Mouse (Mus musculus) liver, embryonic 14.5 days (tissue): ENCODE results near the gene Gtpbp10. TPM values are rescaled to one million over a fixed set of nuclear protein-coding genes. Genes with fewer than 3 reads are reported as not detected.

Experiments
- ATAC-seq: fragments of 200-750 bp; cut with Nextera tagmentation; 2 replicates; pipeline ENCODE4 v1.8.0; 2017; ENCODE audit warnings: moderate number of reproducible peaks, mild to moderate bottlenecking, moderate library complexity; ENCODE audit not compliant: insufficient read depth
- DNase-seq, 3 experiments: peaks; one replicate each; pipeline ENCODE4 v3.0.0-alpha.2; 2012 to 2013; ENCODE audit warnings: low read depth in 3 of 3, low spot score in 3 of 3
- H3K27ac ChIP-seq: fragments of 300-500 bp; sonication (generic); 2 replicates; pipeline ENCODE4 v1.5.1; 2014; ENCODE audit warnings: moderate library complexity, mild to moderate bottlenecking, control low read depth, inconsistent platforms
- H3K27me3 ChIP-seq: fragments of 300-500 bp; sonication (generic); 2 replicates; pipeline ENCODE4 v1.6.1; 2014; ENCODE audit warnings: mild to moderate bottlenecking, low read length, moderate library complexity; ENCODE audit not compliant: control insufficient read depth, insufficient read depth
- H3K36me3 ChIP-seq: fragments of 300-500 bp; sonication (generic); replicated peaks from 2 replicates; pipeline ENCODE4 v1.6.1; 2014; ENCODE audit warnings: low read depth; ENCODE audit not compliant: control insufficient read depth, insufficient read depth
- H3K4me1 ChIP-seq, 2 experiments: fragments of 200-500 bp in 1 of 2; fragments of 300-500 bp in 1 of 2; sonication (generic) in 1 of 2; replicated peaks; 2 replicates each; pipeline ENCODE4 v1.6.1; 2012 to 2014; ENCODE audit warnings: antibody characterized with exemption in 1 of 2, inconsistent platforms in 1 of 2, low read length in 1 of 2; ENCODE audit not compliant: control insufficient read depth in 2 of 2, insufficient read depth in 2 of 2
- H3K4me2 ChIP-seq: fragments of 300-500 bp; sonication (generic); 2 replicates; pipeline ENCODE4 v1.6.1; 2014; ENCODE audit warnings: low read depth, mild to moderate bottlenecking, control low read depth, moderate library complexity
- H3K4me3 ChIP-seq, 2 experiments: fragments of 200-500 bp in 1 of 2; fragments of 300-500 bp in 1 of 2; sonication (generic) in 1 of 2; 2 replicates each; pipeline ENCODE4 v1.5.1; 2012 to 2014; ENCODE audit warnings: low read depth in 2 of 2, low read length in 2 of 2, mild to moderate bottlenecking in 2 of 2, control low read depth in 1 of 2, inconsistent platforms in 1 of 2, moderate library complexity in 1 of 2; ENCODE audit not compliant: insufficient read depth in 1 of 2
- H3K9ac ChIP-seq: fragments of 300-500 bp; sonication (generic); replicated peaks from 2 replicates; pipeline ENCODE4 v1.6.1; 2014; ENCODE audit warnings: mild to moderate bottlenecking, control low read depth, moderate library complexity
- H3K9me3 ChIP-seq: fragments of 300-500 bp; sonication (generic); 2 replicates; pipeline ENCODE4 v1.6.1; 2016; ENCODE audit warnings: low read length, mixed read lengths; ENCODE audit not compliant: control insufficient read depth
- CTCF ChIP-seq: IDR thresholded peaks from 2 replicates; pipeline ENCODE4 v1.5.1; 2016; ENCODE audit warnings: antibody characterized with exemption, low read depth, control low read depth
- EP300 ChIP-seq: IDR thresholded peaks from 2 replicates; pipeline ENCODE4 v1.6.1; 2016; ENCODE audit warnings: antibody characterized with exemption, low read depth
- WGBS: fragments of 180-500 bp; shearing (Covaris S2); extraction: QIAGEN DNeasy Blood & Tissue Kit; methylation state at CpG from one replicate; pipeline ENCODE4 v1.1.7; 2014; ENCODE audit not compliant: insufficient replicate concordance; 5-methylcytosine and 5-hydroxymethylcytosine counted together
- polyA plus RNA-seq, 2 experiments: library from polyadenylated mRNA; depleted of rRNA in 1 of 2; stranded (reverse) in 1 of 2; unstranded in 1 of 2; fragments of >200 nt; fragmentation: Nextera tagmentation in 1 of 2; extraction: Ambion mirVana in 1 of 2; gene quantifications; 2 replicates each; pipeline versions ENCODE4 v1.2.1 to v1.2.3; 2012 to 2014

Gene Gtpbp10
- polyA plus RNA-seq, 2 experiments, result 5.5 to 9.7 TPM

GRCm38 (mm10) chr5:5503381-5503780, 56.0 kb downstream of the Gtpbp10 start:
- WGBS, result 67% methylated on average over 4 of the region's 4 CpGs
- Histone ChIP-seq H3K4me2 (no peak overlapping the region), H3K36me3 (no peaks in the 10 kb centered on the region), H3K27me3 (no peaks in the 10 kb centered on the region), H3K4me1 (no peaks in the 10 kb centered on the region), H3K4me3 (no peak overlapping the region), H3K9ac (no peak overlapping the region), H3K27ac (no peak overlapping the region), H3K9me3 (no peaks in the 10 kb centered on the region)
- no peak for TF ChIP-seq CTCF
- no peak for DNase-seq
- no peak for ATAC-seq

- H3K4me3 ChIP-seq, result no peak overlapping the region
- H3K4me1 ChIP-seq, result no peaks in the 10 kb centered on the region
- no peaks in the 10 kb centered on the region for H3K36me3 ChIP-seq
- no peak for DNase-seq
- no peak for ATAC-seq
- WGBS, result 59% methylated on average over 2 of the region's 2 CpGs
- no peak for TF ChIP-seq CTCF
- TF ChIP-seq EP300, result no peak
- H3K27ac ChIP-seq, result no peak overlapping the region
- H3K9ac ChIP-seq, result no peak overlapping the region
- no peak overlapping the region for H3K4me2 ChIP-seq
- H3K27me3 ChIP-seq, result no peaks in the 10 kb centered on the region
- H3K9me3 ChIP-seq, result no peaks in the 10 kb centered on the region
Observed at GRCm38 (mm10) chr5:5501583-5501982, 57.8 kb downstream of the Gtpbp10 start.

- H3K27me3 ChIP-seq, result no peaks in the 10 kb centered on the region
- no peak overlapping the region for H3K4me2 ChIP-seq
- H3K4me3 ChIP-seq, result no peak overlapping the region
- ATAC-seq (no peak), DNase-seq (no peak)
- no peak overlapping the region for H3K27ac ChIP-seq
- no peaks in the 10 kb centered on the region for H3K9me3 ChIP-seq
- no peak overlapping the region for H3K9ac ChIP-seq
- H3K4me1 ChIP-seq, result no peaks in the 10 kb centered on the region
- TF ChIP-seq CTCF (no peak), EP300 (no peak)
- 35% methylated on average over 3 of the region's 3 CpGs for WGBS
- no peaks in the 10 kb centered on the region for H3K36me3 ChIP-seq
Observed at GRCm38 (mm10) chr5:5496393-5496792, 62.9 kb downstream of the Gtpbp10 start.

GRCm38 (mm10) chr5:5495042-5495441, 64.3 kb downstream of the Gtpbp10 start:
- H3K9ac ChIP-seq, result no peak overlapping the region
- H3K9me3 ChIP-seq, result no peaks in the 10 kb centered on the region
- no peaks in the 10 kb centered on the region for H3K36me3 ChIP-seq
- no peaks in the 10 kb centered on the region for H3K4me1 ChIP-seq
- H3K27ac ChIP-seq, result no peak overlapping the region
- DNase-seq (no peak), ATAC-seq (no peak)
- WGBS, result 50% methylated on average over 4 of the region's 4 CpGs
- H3K4me3 ChIP-seq, result no peak overlapping the region
- no peak overlapping the region for H3K4me2 ChIP-seq
- H3K27me3 ChIP-seq, result no peaks in the 10 kb centered on the region
- no peak for TF ChIP-seq EP300
- TF ChIP-seq CTCF, result no peak

GRCm38 (mm10) chr5:5494269-5495005, 64.9 kb downstream of the Gtpbp10 start:
- Histone ChIP-seq H3K4me2 (no peak overlapping the region), H3K4me3 (no peak overlapping the region), H3K9me3 (no peaks in the 10 kb centered on the region), H3K36me3 (no peaks in the 10 kb centered on the region), H3K4me1 (no peaks in the 10 kb centered on the region), H3K27ac (no peak overlapping the region), H3K9ac (no peak overlapping the region), H3K27me3 (no peaks in the 10 kb centered on the region)
- TF ChIP-seq CTCF, result peak; percentile 68
- no peak for TF ChIP-seq EP300
- ATAC-seq (no peak), DNase-seq (peak in 1 of 3 experiments; percentile 26)
- 31% methylated on average over 16 of the region's 16 CpGs for WGBS
